Mouse (Mus musculus) hindbrain, embryonic 15.5 days (tissue): ENCODE measurements around the gene 1190002N15Rik. TPM values are rescaled to one million over a fixed set of nuclear protein-coding genes. Genes with fewer than 3 reads are reported as not detected.

ENCODE experiments used
- ATAC-seq: fragments of 200-750 bp; cut with Nextera tagmentation; 2 replicates; pipeline ENCODE4 v1.8.0; 2017; ENCODE audit warnings: low read depth, moderate number of reproducible peaks, moderate TSS enrichment; ENCODE audit not compliant: low FRiP score
- H3K27ac ChIP-seq: fragments of 300-500 bp; sonication (generic); replicated peaks from 2 replicates; pipeline ENCODE4 v1.5.1; 2015; ENCODE audit warnings: mild to moderate bottlenecking, inconsistent platforms
- H3K27me3 ChIP-seq: fragments of 300-500 bp; sonication (generic); 2 replicates; pipeline ENCODE4 v1.6.1; 2015; ENCODE audit warnings: control low read depth, inconsistent platforms
- H3K36me3 ChIP-seq: fragments of 300-500 bp; sonication (generic); 2 replicates; pipeline ENCODE4 v1.6.1; 2015; ENCODE audit warnings: control low read depth, inconsistent platforms
- H3K4me1 ChIP-seq: fragments of 300-500 bp; sonication (generic); replicated peaks from 2 replicates; pipeline ENCODE4 v1.6.1; 2015; ENCODE audit warnings: control low read depth, inconsistent platforms
- H3K4me2 ChIP-seq: fragments of 300-500 bp; sonication (generic); 2 replicates; pipeline ENCODE4 v1.6.1; 2015; ENCODE audit warnings: moderate library complexity, mild to moderate bottlenecking, inconsistent platforms
- H3K4me3 ChIP-seq: fragments of 300-500 bp; sonication (generic); 2 replicates; pipeline ENCODE4 v1.5.1; 2015; ENCODE audit warnings: mild to moderate bottlenecking, inconsistent platforms
- H3K9ac ChIP-seq: fragments of 300-500 bp; sonication (generic); 2 replicates; pipeline ENCODE4 v1.6.1; 2015; ENCODE audit warnings: inconsistent platforms
- H3K9me3 ChIP-seq: fragments of 300-500 bp; sonication (generic); 2 replicates; pipeline ENCODE4 v1.6.1; 2016; ENCODE audit warnings: control low read depth, inconsistent platforms
- WGBS: fragments of 180-500 bp; shearing (Covaris S2); methylation state at CpG from one replicate; pipeline ENCODE4 v1.1.7; 2015; 5-methylcytosine and 5-hydroxymethylcytosine counted together
- polyA plus RNA-seq: library from polyadenylated mRNA; unstranded; fragments of >200 nt; fragmentation: Nextera tagmentation; extraction: Ambion mirVana; gene quantifications from 2 replicates; pipeline ENCODE4 v1.2.1, GENCODE M21; 2015

The 1190002N15Rik gene
- 17.5 and 18.4 TPM in 2 replicates for polyA plus RNA-seq

DNA sequence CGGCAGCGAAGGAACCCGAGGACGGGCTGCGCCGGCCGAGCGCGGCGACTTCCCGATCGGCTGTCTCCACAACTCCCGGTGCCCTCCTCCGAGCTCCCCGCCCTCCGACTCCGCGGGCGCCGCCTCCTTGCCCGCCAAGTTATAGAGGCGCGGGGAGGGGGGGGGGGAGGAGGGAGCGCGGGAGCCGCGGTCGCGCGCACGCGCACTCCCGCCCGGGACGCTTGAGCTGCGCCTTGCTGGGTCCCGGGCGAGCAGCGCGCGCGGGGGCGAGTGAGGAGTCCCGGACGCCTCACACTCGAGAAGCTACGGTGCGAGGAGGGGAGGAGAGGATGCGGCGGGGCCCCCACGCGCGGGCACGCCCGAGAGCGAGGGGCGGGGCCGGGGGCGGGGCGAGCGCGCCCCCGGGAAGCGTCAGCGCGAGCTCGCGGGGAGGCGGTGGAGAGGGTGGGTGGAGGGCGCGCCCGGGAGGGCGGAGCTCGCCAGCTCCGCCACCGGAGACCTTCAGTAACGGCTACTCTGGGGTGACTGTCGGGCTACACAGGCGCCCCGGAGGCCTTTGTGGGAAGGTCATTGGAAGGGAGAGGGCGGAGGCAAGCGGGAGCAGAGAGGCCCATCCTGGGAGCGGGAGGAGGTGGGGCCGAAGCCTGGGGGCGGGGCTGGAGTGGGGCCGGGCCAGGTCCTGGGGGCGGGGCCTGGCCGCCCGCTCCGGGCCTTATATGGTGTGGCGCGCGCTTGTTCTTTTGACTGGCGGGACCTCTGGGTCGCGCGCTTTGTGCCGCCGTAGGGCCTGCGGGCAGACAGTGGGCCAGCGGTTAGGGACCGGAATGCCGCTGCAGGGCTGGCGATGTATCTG lies at the start of gene 1190002N15Rik:
Gene 1190002N15Rik, minus strand, starts transcription at position 112 of the 853 bp plus-strand sequence.
- H3K9ac ChIP-seq, result peak within 1 kb of the TSS; percentile 84
- WGBS, result under 1% methylated on average over 76 of the region's 104 CpGs
- H3K4me1 ChIP-seq, result peaks cover 34% of the 10 kb centered on the region
- peak within 1 kb of the TSS; percentile 99 for H3K27ac ChIP-seq
- H3K36me3 ChIP-seq, result no peaks in the 10 kb centered on the region
- H3K9me3 ChIP-seq, result no peaks in the 10 kb centered on the region
- peak within 1 kb of the TSS; percentile 67 for H3K4me2 ChIP-seq
- no peaks in the 10 kb centered on the region for H3K27me3 ChIP-seq
- ATAC-seq, result peak; percentile 95
- H3K4me3 ChIP-seq, result peak within 1 kb of the TSS; percentile 64

DNA sequence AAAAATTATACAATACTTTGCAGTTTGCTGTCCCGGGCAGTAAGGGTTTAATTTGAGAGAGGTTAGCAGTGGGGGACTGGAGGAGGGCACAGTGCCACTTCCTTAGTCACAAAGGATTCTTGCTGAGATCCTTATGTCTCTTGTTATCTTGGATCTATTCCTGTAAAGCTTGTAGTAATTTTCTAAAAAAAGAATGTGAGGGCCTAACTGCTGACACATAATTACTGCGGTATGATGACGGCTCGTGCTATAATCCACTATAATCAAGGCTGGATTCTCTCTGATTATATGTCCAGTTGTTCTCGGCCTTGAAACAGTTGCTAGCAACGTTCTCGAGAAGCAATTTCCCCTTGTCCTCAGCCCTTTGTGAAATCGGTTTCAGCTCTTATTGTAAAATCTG lies 44.4 kb upstream of the 1190002N15Rik start:
- no peaks in the 10 kb centered on the region for H3K36me3 ChIP-seq
- 68% methylated on average over 8 of the region's 8 CpGs for WGBS

DNA sequence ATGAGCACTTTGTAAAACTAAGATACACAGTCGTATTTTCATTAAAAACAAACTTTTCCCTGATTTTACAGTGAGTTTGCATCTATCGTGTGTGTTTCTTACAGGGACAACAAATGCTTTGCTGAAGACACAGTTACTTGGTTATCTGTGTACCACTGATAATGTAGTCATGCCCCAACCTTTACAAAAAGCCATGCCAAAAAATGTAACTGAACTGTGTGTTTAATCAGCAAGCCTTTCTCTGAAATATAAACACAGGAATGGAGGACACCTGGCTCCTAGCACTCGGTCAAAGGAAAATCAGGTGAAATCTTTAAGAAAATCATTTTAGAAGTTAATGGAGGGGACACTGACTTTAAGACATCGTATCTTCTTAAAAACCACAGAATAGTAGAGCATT lies 43.8 kb upstream of the 1190002N15Rik start:
- Histone ChIP-seq H3K27ac (no peak overlapping the region), H3K9ac (no peak overlapping the region), H3K4me2 (no peak overlapping the region), H3K9me3 (no peaks in the 10 kb centered on the region), H3K4me3 (no peak overlapping the region), H3K36me3 (no peaks in the 10 kb centered on the region), H3K27me3 (no peaks in the 10 kb centered on the region), H3K4me1 (no peaks in the 10 kb centered on the region)
- WGBS, result 91% methylated on average over 4 of the region's 4 CpGs
- ATAC-seq, result no peak

More for the DNA sequence above, 44.4 kb upstream of the 1190002N15Rik start:
- no peak overlapping the region for H3K4me2 ChIP-seq
- H3K27me3 ChIP-seq, result no peaks in the 10 kb centered on the region
- no peaks in the 10 kb centered on the region for H3K9me3 ChIP-seq
- no peaks in the 10 kb centered on the region for H3K4me1 ChIP-seq
- no peak overlapping the region for H3K27ac ChIP-seq
- H3K9ac ChIP-seq, result no peak overlapping the region
- ATAC-seq, result no peak
- H3K4me3 ChIP-seq, result no peak overlapping the region

GRCm38 (mm10) chr9:94580071-94580737 lies 42.3 kb upstream of the 1190002N15Rik start:
- H3K27ac ChIP-seq, result no peak overlapping the region
- no peaks in the 10 kb centered on the region for H3K9me3 ChIP-seq
- 84% methylated on average over 3 of the region's 3 CpGs for WGBS
- H3K27me3 ChIP-seq, result no peaks in the 10 kb centered on the region
- no peaks in the 10 kb centered on the region for H3K4me1 ChIP-seq
- no peaks in the 10 kb centered on the region for H3K36me3 ChIP-seq
- H3K4me2 ChIP-seq, result no peak overlapping the region
- no peak for ATAC-seq
- no peak overlapping the region for H3K9ac ChIP-seq
- H3K4me3 ChIP-seq, result no peak overlapping the region

- H3K27ac ChIP-seq, result no peak overlapping the region
- 72% methylated on average over 1 of the region's 1 CpGs for WGBS
- no peaks in the 10 kb centered on the region for H3K27me3 ChIP-seq
- no peak overlapping the region for H3K4me2 ChIP-seq
- no peak for ATAC-seq
- no peak overlapping the region for H3K9ac ChIP-seq
- H3K4me3 ChIP-seq, result no peak overlapping the region
- H3K9me3 ChIP-seq, result 0 out of 2 replicates have a peak, but pooled peaks cover 10% of the 10 kb centered on the region
- no peaks in the 10 kb centered on the region for H3K4me1 ChIP-seq
- no peaks in the 10 kb centered on the region for H3K36me3 ChIP-seq
These were observed 33.9 kb upstream of the 1190002N15Rik start for GRCm38 (mm10) chr9:94571802-94572201.

DNA sequence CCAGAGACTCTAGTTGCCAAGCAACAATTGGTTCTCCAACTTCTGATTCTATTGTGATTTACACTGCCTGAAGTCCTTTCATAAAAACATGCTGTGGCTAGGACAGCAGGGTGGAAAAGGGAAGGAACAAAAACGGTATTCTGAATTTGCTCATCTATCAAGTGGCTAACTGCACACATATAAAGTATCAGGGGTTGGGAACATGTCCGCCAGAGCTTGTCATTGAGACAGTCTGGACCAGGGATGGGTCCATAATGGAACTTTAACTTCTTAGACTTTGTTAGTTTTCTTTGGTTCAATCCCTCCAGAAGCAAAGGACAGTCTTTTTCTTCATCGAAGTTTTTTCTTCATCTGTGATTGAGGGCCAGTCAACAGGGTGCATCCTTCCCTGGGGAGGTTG lies 30.5 kb upstream of the 1190002N15Rik start:
- no peak for ATAC-seq

GRCm38 (mm10) chr9:94567722-94568314 lies 29.9 kb upstream of the 1190002N15Rik start:
- Histone ChIP-seq H3K4me3 (no peak overlapping the region), H3K36me3 (no peaks in the 10 kb centered on the region), H3K27ac (no peak overlapping the region), H3K27me3 (no peaks in the 10 kb centered on the region), H3K4me2 (no peak overlapping the region), H3K9ac (no peak overlapping the region), H3K4me1 (no peaks in the 10 kb centered on the region), H3K9me3 (no peaks in the 10 kb centered on the region)
- 50% methylated on average over 5 of the region's 5 CpGs for WGBS
- ATAC-seq, result no peak

More for the DNA sequence above, 30.5 kb upstream of the 1190002N15Rik start:
- no peaks in the 10 kb centered on the region for H3K36me3 ChIP-seq
- no peak overlapping the region for H3K4me2 ChIP-seq
- H3K4me1 ChIP-seq, result no peaks in the 10 kb centered on the region
- no peaks in the 10 kb centered on the region for H3K27me3 ChIP-seq
- H3K9me3 ChIP-seq, result 0 out of 2 replicates have a peak, but pooled peaks cover 2% of the 10 kb centered on the region
- no peak overlapping the region for H3K4me3 ChIP-seq
- WGBS, result 53% methylated on average over 3 of the region's 3 CpGs
- no peak overlapping the region for H3K9ac ChIP-seq
- H3K27ac ChIP-seq, result no peak overlapping the region

- no peaks in the 10 kb centered on the region for H3K4me1 ChIP-seq
- no peak overlapping the region for H3K9ac ChIP-seq
- H3K36me3 ChIP-seq, result no peaks in the 10 kb centered on the region
- no peaks in the 10 kb centered on the region for H3K27me3 ChIP-seq
- no peak for ATAC-seq
- no peak overlapping the region for H3K4me3 ChIP-seq
- H3K9me3 ChIP-seq, result no peaks in the 10 kb centered on the region
- H3K27ac ChIP-seq, result no peak overlapping the region
- no peak overlapping the region for H3K4me2 ChIP-seq
- 86% methylated on average over 6 of the region's 6 CpGs for WGBS
These were observed 19.1 kb upstream of the 1190002N15Rik start for GRCm38 (mm10) chr9:94556776-94557514.

- Histone ChIP-seq H3K9ac (no peak overlapping the region), H3K4me1 (no peaks in the 10 kb centered on the region), H3K4me2 (no peak overlapping the region), H3K27me3 (no peaks in the 10 kb centered on the region), H3K27ac (no peak overlapping the region), H3K36me3 (no peaks in the 10 kb centered on the region), H3K9me3 (no peaks in the 10 kb centered on the region), H3K4me3 (no peak overlapping the region)
- no peak for ATAC-seq
These were observed 18.4 kb upstream of the 1190002N15Rik start for GRCm38 (mm10) chr9:94556249-94556648.

- no peak overlapping the region for H3K4me3 ChIP-seq
- peak; percentile 71; the same call in 1 of the 2 replicates for ATAC-seq
These were observed 12.7 kb upstream of the 1190002N15Rik start for GRCm38 (mm10) chr9:94550493-94551095.

DNA sequence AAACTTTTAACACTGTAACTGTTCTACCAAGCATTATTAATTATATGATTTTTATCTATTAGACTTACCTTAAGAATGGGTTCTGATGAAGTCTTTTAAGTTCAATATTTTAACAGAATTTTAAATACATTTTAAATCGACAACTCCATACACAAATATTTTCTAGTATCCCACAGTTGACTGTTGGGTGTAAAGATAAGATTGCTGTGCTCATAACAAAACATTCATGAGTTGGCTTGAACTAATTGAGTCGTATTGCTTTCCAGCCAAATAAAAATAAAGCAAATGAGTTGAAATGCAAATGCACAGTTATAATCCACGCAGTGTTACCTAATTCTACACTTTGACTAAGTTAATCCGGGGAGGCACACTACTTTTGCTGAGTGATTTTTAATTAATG lies 6.0 kb upstream of the 1190002N15Rik start:
- Histone ChIP-seq H3K36me3 (no peaks in the 10 kb centered on the region), H3K4me2 (no peak overlapping the region), H3K4me1 (peaks cover 13% of the 10 kb centered on the region), H3K9me3 (no peaks in the 10 kb centered on the region), H3K27me3 (no peaks in the 10 kb centered on the region), H3K9ac (no peak overlapping the region), H3K27ac (no peak overlapping the region), H3K4me3 (no peak overlapping the region)
- WGBS, result 87% methylated on average over 4 of the region's 4 CpGs
- no peak for ATAC-seq

More at GRCm38 (mm10) chr9:94550493-94551095, 12.7 kb upstream of the 1190002N15Rik start:
- 75% methylated on average over 2 of the region's 2 CpGs for WGBS
- H3K27me3 ChIP-seq, result no peaks in the 10 kb centered on the region
- no peaks in the 10 kb centered on the region for H3K4me1 ChIP-seq
- no peak overlapping the region for H3K4me2 ChIP-seq
- H3K36me3 ChIP-seq, result no peaks in the 10 kb centered on the region
- no peak overlapping the region for H3K9ac ChIP-seq
- no peak overlapping the region for H3K27ac ChIP-seq
- H3K9me3 ChIP-seq, result no peaks in the 10 kb centered on the region
